Mouse (Mus musculus) heart, embryonic 14.5 days (tissue): Measurements from ENCODE around the gene Rtn4rl2. TPM values are rescaled to one million over a fixed set of nuclear protein-coding genes. Genes with fewer than 3 reads are reported as not detected.

ENCODE experiments used
- ATAC-seq: fragments of 200-750 bp; cut with Nextera tagmentation; 2 replicates; pipeline ENCODE4 v1.8.0; 2017; ENCODE audit warnings: low read depth, moderate TSS enrichment; ENCODE audit not compliant: insufficient number of reproducible peaks, insufficient read depth, low FRiP score
- H3K27ac ChIP-seq, 2 experiments: fragments of 200-500 bp in 1 of 2; fragments of 300-500 bp in 1 of 2; sonication (generic) in 1 of 2; replicated peaks in 1 of 2; 2 replicates each; pipeline ENCODE4 v1.5.1; 2012 to 2014; ENCODE audit warnings: low read depth in 2 of 2, low read length in 2 of 2, control low read depth in 1 of 2, mild to moderate bottlenecking in 1 of 2, mixed read lengths in 1 of 2; ENCODE audit not compliant: control insufficient read depth in 1 of 2, insufficient read depth in 1 of 2
- H3K27me3 ChIP-seq: fragments of 300-500 bp; sonication (generic); 2 replicates; pipeline ENCODE4 v1.6.1; 2014; ENCODE audit warnings: mild to moderate bottlenecking, low read length, control low read depth; ENCODE audit not compliant: control insufficient read depth, insufficient read depth
- H3K36me3 ChIP-seq: fragments of 300-500 bp; sonication (generic); 2 replicates; pipeline ENCODE4 v1.6.1; 2014; ENCODE audit warnings: mild to moderate bottlenecking, control low read depth, low read length, mixed read lengths; ENCODE audit not compliant: control insufficient read depth, insufficient read depth
- H3K4me1 ChIP-seq, 2 experiments: fragments of 200-500 bp in 1 of 2; fragments of 300-500 bp in 1 of 2; sonication (generic) in 1 of 2; 2 replicates each; pipeline ENCODE4 v1.6.1; 2012 to 2014; ENCODE audit warnings: low read length in 2 of 2, control low read depth in 1 of 2, mixed read lengths in 1 of 2; ENCODE audit not compliant: control insufficient read depth in 2 of 2, insufficient read depth in 2 of 2
- H3K4me2 ChIP-seq: fragments of 300-500 bp; sonication (generic); 2 replicates; pipeline ENCODE4 v1.6.1; 2014; ENCODE audit warnings: mild to moderate bottlenecking, low read length
- H3K4me3 ChIP-seq, 2 experiments: fragments of 200-500 bp in 1 of 2; fragments of 300-500 bp in 1 of 2; sonication (generic) in 1 of 2; 2 replicates each; pipeline ENCODE4 v1.5.1; 2012 to 2014; ENCODE audit warnings: low read length in 2 of 2, mild to moderate bottlenecking in 2 of 2, control low read depth in 1 of 2, low read depth in 1 of 2, moderate library complexity in 1 of 2; ENCODE audit not compliant: control insufficient read depth in 1 of 2, insufficient read depth in 1 of 2
- H3K9ac ChIP-seq: fragments of 300-500 bp; sonication (generic); 2 replicates; pipeline ENCODE4 v1.6.1; 2014; ENCODE audit warnings: mild to moderate bottlenecking, low read length
- H3K9me3 ChIP-seq: fragments of 300-500 bp; sonication (generic); 2 replicates; pipeline ENCODE4 v1.6.1; 2016; ENCODE audit warnings: low read length, control low read depth; ENCODE audit not compliant: control insufficient read depth
- WGBS: fragments of 180-500 bp; shearing (Covaris S2); extraction: QIAGEN DNeasy Blood & Tissue Kit; methylation state at CpG from one replicate; pipeline ENCODE4 v1.1.7; 2014; 5-methylcytosine and 5-hydroxymethylcytosine counted together
- polyA plus RNA-seq: library from polyadenylated mRNA; unstranded; fragments of >200 nt; fragmentation: Nextera tagmentation; extraction: Ambion mirVana; gene quantifications from 2 replicates; pipeline ENCODE4 v1.2.1, GENCODE M21; 2014

Gene Rtn4rl2
- polyA plus RNA-seq = 2.2 TPM in 2 replicates

DNA sequence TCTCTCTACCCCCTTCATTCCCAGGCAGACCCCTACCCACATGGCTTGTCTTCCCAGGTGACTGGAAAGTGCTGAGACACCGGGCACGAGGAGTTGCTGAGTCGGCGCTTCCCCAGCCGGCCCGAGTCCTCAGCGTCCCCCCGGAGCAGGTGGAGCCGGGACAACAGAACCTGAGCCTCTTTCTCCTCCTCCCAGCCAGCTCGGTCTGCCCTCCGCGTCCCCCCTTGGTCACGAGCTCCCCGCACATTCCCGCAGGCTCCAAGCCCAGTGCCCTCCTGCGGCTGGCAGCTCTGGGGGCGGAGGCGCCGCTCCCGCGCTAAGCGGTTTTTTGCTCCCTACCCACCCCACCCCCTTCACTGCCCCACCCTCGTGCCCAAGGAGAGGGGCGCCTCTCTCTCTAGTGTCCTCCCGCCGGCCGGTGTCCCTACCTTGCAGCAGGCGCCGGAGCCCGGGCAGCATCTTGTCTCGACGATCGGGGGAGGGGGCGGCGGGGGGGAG is at the start of gene Rtn4rl2:
Gene Rtn4rl2, minus strand, starts transcription at position 477 of the 498 bp plus-strand sequence.
- H3K9me3 ChIP-seq = no peaks in the 10 kb centered on the region
- no peak for ATAC-seq
- H3K4me3 ChIP-seq = peak within 1 kb of the TSS; percentile 35 to 59
- WGBS = under 1% methylated on average over 35 of the region's 35 CpGs
- H3K36me3 ChIP-seq = no peaks in the 10 kb centered on the region
- H3K27me3 ChIP-seq = peaks cover 92% of the 10 kb centered on the region
- H3K4me1 ChIP-seq = peaks cover 19 to 47% of the 10 kb centered on the region in 2 experiments
- peak within 1 kb of the TSS; percentile 62 for H3K9ac ChIP-seq
- H3K27ac ChIP-seq = no peak within 1 kb of the TSS
- peak within 1 kb of the TSS; percentile 82 for H3K4me2 ChIP-seq

DNA sequence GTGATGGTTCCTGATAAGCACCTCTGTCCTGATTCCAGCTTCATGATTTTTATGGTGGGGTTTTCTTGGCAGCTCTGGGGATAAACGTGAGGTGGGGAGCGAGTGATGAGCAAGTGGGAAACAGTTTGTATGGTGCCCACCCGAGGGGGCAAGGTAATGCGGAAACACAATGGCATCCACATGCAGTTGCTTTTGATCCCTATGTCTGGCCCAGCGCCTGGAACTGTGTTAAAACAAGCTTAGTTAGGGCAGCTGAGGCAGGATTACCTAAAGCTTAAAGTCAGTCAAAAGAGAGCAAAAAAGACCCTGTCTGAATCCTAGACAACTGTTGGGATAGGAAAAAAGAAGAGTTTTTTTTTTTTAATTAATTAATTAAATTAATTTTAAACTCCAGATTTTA is 48.6 kb upstream of the Rtn4rl2 start:
- no peak overlapping the region for H3K4me3 ChIP-seq
- no peaks in the 10 kb centered on the region for H3K27me3 ChIP-seq
- peaks cover 6 to 12% of the 10 kb centered on the region in 2 experiments for H3K4me1 ChIP-seq
- no peak for ATAC-seq
- no peak overlapping the region for H3K4me2 ChIP-seq
- H3K27ac ChIP-seq = no peak overlapping the region
- peaks cover 5% of the 10 kb centered on the region; the same call in 1 of the 2 replicates for H3K36me3 ChIP-seq
- no peaks in the 10 kb centered on the region for H3K9me3 ChIP-seq
- H3K9ac ChIP-seq = no peak overlapping the region
- 86% methylated on average over 5 of the region's 5 CpGs for WGBS

- WGBS = 73% methylated on average over 4 of the region's 4 CpGs
- Histone ChIP-seq H3K4me2 (no peak overlapping the region), H3K9ac (no peak overlapping the region), H3K27me3 (no peaks in the 10 kb centered on the region), H3K4me3 (no peak overlapping the region), H3K27ac (peak overlapping the region in 1 of 2 experiments; percentile 24; a peak in 2 of 4 replicates), H3K4me1 (peaks cover 6 to 12% of the 10 kb centered on the region in 2 experiments), H3K36me3 (peaks cover 2% of the 10 kb centered on the region; the same call in 1 of the 2 replicates), H3K9me3 (no peaks in the 10 kb centered on the region)
- no peak for ATAC-seq
Observed at GRCm38 (mm10) chr2:84934649-84935007, 48.1 kb upstream of the Rtn4rl2 start.

GRCm38 (mm10) chr2:84933992-84934648 is 47.6 kb upstream of the Rtn4rl2 start:
- H3K9me3 ChIP-seq = no peaks in the 10 kb centered on the region
- H3K9ac ChIP-seq = no peak overlapping the region
- H3K27me3 ChIP-seq = no peaks in the 10 kb centered on the region
- H3K4me2 ChIP-seq = no peak overlapping the region
- ATAC-seq = no peak
- peaks cover 6 to 12% of the 10 kb centered on the region in 2 experiments for H3K4me1 ChIP-seq
- no peak overlapping the region for H3K4me3 ChIP-seq
- WGBS = 49% methylated on average over 8 of the region's 8 CpGs
- peak overlapping the region in 1 of 2 experiments; percentile 24; a peak in 2 of 4 replicates for H3K27ac ChIP-seq
- H3K36me3 ChIP-seq = no peaks in the 10 kb centered on the region

DNA sequence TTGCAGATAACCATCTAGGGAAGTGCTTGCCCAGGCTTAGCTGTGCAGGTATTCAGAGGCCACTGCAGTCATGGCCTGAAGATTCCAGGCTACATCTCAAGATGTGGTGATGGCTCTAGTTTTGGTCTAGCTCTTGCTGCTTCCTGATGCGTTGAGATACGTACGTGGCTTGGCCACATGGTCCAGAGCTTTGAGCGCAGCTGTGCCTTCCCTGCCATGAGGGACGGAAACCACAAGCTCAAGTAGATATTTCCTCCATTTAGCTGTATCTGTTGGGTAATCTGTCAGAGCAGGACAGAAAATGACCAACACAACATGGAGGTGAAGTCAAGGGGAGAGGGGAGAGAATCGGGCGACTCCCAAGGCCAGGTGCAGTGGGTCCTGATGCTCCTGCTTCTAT is 43.7 kb upstream of the Rtn4rl2 start:
- WGBS = 86% methylated on average over 7 of the region's 7 CpGs

GRCm38 (mm10) chr2:84919601-84920108 is 33.1 kb upstream of the Rtn4rl2 start:
- no peaks in the 10 kb centered on the region for H3K36me3 ChIP-seq
- no peak overlapping the region for H3K4me2 ChIP-seq
- 0 out of 2 replicates have a peak, but pooled peaks cover 3% of the 10 kb centered on the region for H3K9me3 ChIP-seq
- H3K27me3 ChIP-seq = no peaks in the 10 kb centered on the region
- 93% methylated on average over 10 of the region's 10 CpGs for WGBS
- H3K4me1 ChIP-seq = peaks cover 7 to 11% of the 10 kb centered on the region in 2 experiments; a peak in 3 of 4 replicates
- ATAC-seq = no peak
- no peak overlapping the region for H3K9ac ChIP-seq
- H3K27ac ChIP-seq = no peak overlapping the region
- H3K4me3 ChIP-seq = no peak overlapping the region

More for the DNA sequence above, 43.7 kb upstream of the Rtn4rl2 start:
- Histone ChIP-seq H3K4me1 (peaks cover 0 to 2% of the 10 kb centered on the region in 2 experiments; a peak in 1 of 4 replicates), H3K27me3 (no peaks in the 10 kb centered on the region), H3K4me3 (no peak overlapping the region), H3K4me2 (no peak overlapping the region), H3K27ac (no peak overlapping the region), H3K36me3 (no peaks in the 10 kb centered on the region), H3K9ac (no peak overlapping the region), H3K9me3 (no peaks in the 10 kb centered on the region)
- no peak for ATAC-seq

- H3K9ac ChIP-seq = no peak overlapping the region
- ATAC-seq = no peak
- H3K27ac ChIP-seq = no peak overlapping the region
- 51% methylated on average over 3 of the region's 3 CpGs for WGBS
- H3K4me2 ChIP-seq = no peak overlapping the region
- H3K4me1 ChIP-seq = peaks cover 13% of the 10 kb centered on the region in 2 experiments; a peak in 3 of 4 replicates
- no peaks in the 10 kb centered on the region for H3K9me3 ChIP-seq
- no peak overlapping the region for H3K4me3 ChIP-seq
- no peaks in the 10 kb centered on the region for H3K27me3 ChIP-seq
- H3K36me3 ChIP-seq = no peaks in the 10 kb centered on the region
Observed at GRCm38 (mm10) chr2:84918188-84918587, 31.7 kb upstream of the Rtn4rl2 start.
